Mouse (Mus musculus) thymus, adult 2 months (tissue): Measurements from ENCODE around the gene Chl1. TPM values are rescaled to one million over a fixed set of nuclear protein-coding genes. Genes with fewer than 3 reads are reported as not detected.

Source experiments
- DNase-seq: peaks from one replicate; pipeline ENCODE4 v3.0.0; 2021
- H3K27ac ChIP-seq: fragments of 200-500 bp; 2 replicates; pipeline ENCODE4 v1.5.1; 2012; ENCODE audit warnings: low read length, control low read depth; ENCODE audit not compliant: control insufficient read depth, insufficient read depth
- H3K27me3 ChIP-seq: fragments of 200-500 bp; 2 replicates; pipeline ENCODE4 v1.6.1; 2012; ENCODE audit warnings: mild to moderate bottlenecking, low read length, moderate library complexity, mixed read lengths; ENCODE audit not compliant: control insufficient read depth, insufficient read depth
- H3K36me3 ChIP-seq: fragments of 200-500 bp; 2 replicates; pipeline ENCODE4 v1.6.1; 2012; ENCODE audit warnings: mild to moderate bottlenecking, low read length, moderate library complexity; ENCODE audit not compliant: control insufficient read depth, insufficient read depth
- H3K4me1 ChIP-seq: fragments of 200-500 bp; replicated peaks from 2 replicates; pipeline ENCODE4 v1.6.1; 2012; ENCODE audit warnings: low read length; ENCODE audit not compliant: control insufficient read depth, insufficient read depth
- H3K4me3 ChIP-seq: fragments of 200-500 bp; 2 replicates; pipeline ENCODE4 v1.5.1; 2012; ENCODE audit warnings: mild to moderate bottlenecking, low read length, control low read depth, moderate library complexity; ENCODE audit not compliant: control insufficient read depth, insufficient read depth
- CTCF ChIP-seq: fragments of 200-500 bp; IDR thresholded peaks from 2 replicates; pipeline ENCODE4 v1.5.1; 2012; ENCODE audit warnings: mild to moderate bottlenecking, control low read depth, low read length, moderate library complexity, borderline replicate concordance; ENCODE audit not compliant: control insufficient read depth, poor library complexity, insufficient read depth; ENCODE audit errors: extremely low read depth
- POLR2A ChIP-seq: fragments of 200-500 bp; IDR thresholded peaks from 2 replicates; pipeline ENCODE4 v1.6.1; 2012; ENCODE audit warnings: mild to moderate bottlenecking, low read length, control low read depth, moderate library complexity; ENCODE audit not compliant: control insufficient read depth, poor library complexity, insufficient read depth; ENCODE audit errors: extremely low read depth
- WGBS: fragments of 180-500 bp; shearing (Covaris S2); methylation state at CpG from one replicate; pipeline ENCODE4 v1.1.7; 2018; 5-methylcytosine and 5-hydroxymethylcytosine counted together
- polyA plus RNA-seq: library from polyadenylated mRNA; depleted of rRNA; stranded (reverse); fragments of >200 nt; gene quantifications from 2 replicates; pipeline ENCODE4 v1.2.3, GENCODE M21; 2012

Gene Chl1
- polyA plus RNA-seq, 1 experiment = 0.63 TPM

- no peak overlapping the region for H3K27ac ChIP-seq
- 95% methylated on average over 2 of the region's 2 CpGs for WGBS
- DNase-seq = no peak
- no peak overlapping the region for H3K4me3 ChIP-seq
- no peaks in the 10 kb centered on the region for H3K27me3 ChIP-seq
- H3K4me1 ChIP-seq = no peaks in the 10 kb centered on the region
- H3K36me3 ChIP-seq = no peaks in the 10 kb centered on the region
- TF ChIP-seq POLR2A (no peak), CTCF (no peak)
Measured at GRCm38 (mm10) chr6:103534027-103534426, 23.6 kb downstream of the Chl1 start.

GRCm38 (mm10) chr6:103542576-103542975 is 32.2 kb downstream of the Chl1 start:
- no peak for DNase-seq
- Histone ChIP-seq H3K27me3 (no peaks in the 10 kb centered on the region), H3K36me3 (no peaks in the 10 kb centered on the region), H3K4me3 (no peak overlapping the region), H3K27ac (no peak overlapping the region), H3K4me1 (no peaks in the 10 kb centered on the region)
- 96% methylated on average over 2 of the region's 2 CpGs for WGBS
- TF ChIP-seq POLR2A (no peak), CTCF (no peak)

GRCm38 (mm10) chr6:103543753-103544152 is 33.4 kb downstream of the Chl1 start:
- TF ChIP-seq CTCF (no peak), POLR2A (no peak)
- Histone ChIP-seq H3K4me1 (no peaks in the 10 kb centered on the region), H3K27me3 (no peaks in the 10 kb centered on the region), H3K27ac (no peak overlapping the region), H3K36me3 (no peaks in the 10 kb centered on the region), H3K4me3 (no peak overlapping the region)
- no peak for DNase-seq
- 71% methylated on average over 1 of the region's 1 CpGs for WGBS

DNA sequence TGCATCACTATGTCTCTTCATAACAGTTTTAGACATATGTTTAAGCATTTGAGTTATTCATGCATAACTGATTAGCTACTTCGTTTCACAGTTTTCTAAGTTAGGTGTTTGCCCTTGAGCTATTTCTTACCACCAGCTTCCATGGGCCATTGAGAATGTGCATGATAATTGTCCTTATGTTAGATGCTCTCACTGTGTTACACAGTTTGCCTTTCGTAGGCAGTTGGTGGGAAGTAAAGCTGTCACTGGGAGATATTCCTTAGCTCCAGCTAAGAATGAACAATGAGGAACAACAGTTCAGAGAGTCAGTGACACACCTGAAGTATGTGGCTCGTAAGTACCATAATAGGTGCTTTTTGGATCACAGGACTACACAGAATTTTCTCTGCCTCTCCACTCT is 35.9 kb downstream of the Chl1 start:
- DNase-seq = no peak
- no peak overlapping the region for H3K4me3 ChIP-seq
- no peaks in the 10 kb centered on the region for H3K36me3 ChIP-seq
- H3K4me1 ChIP-seq = no peaks in the 10 kb centered on the region
- 90% methylated on average over 3 of the region's 3 CpGs for WGBS
- H3K27me3 ChIP-seq = no peaks in the 10 kb centered on the region
- TF ChIP-seq CTCF (no peak), POLR2A (no peak)
- no peak overlapping the region for H3K27ac ChIP-seq

GRCm38 (mm10) chr6:103549929-103550328 is 39.5 kb downstream of the Chl1 start:
- 55% methylated on average over 4 of the region's 4 CpGs for whole genome bisulfite sequencing
- H3K4me3 ChIP-seq = no peak overlapping the region
- H3K4me1 ChIP-seq = no peaks in the 10 kb centered on the region
- H3K27ac ChIP-seq = no peak overlapping the region
- H3K27me3 ChIP-seq = no peaks in the 10 kb centered on the region
- no peaks in the 10 kb centered on the region for H3K36me3 ChIP-seq
- DNase-seq = no peak
- TF ChIP-seq POLR2A = no peak

DNA sequence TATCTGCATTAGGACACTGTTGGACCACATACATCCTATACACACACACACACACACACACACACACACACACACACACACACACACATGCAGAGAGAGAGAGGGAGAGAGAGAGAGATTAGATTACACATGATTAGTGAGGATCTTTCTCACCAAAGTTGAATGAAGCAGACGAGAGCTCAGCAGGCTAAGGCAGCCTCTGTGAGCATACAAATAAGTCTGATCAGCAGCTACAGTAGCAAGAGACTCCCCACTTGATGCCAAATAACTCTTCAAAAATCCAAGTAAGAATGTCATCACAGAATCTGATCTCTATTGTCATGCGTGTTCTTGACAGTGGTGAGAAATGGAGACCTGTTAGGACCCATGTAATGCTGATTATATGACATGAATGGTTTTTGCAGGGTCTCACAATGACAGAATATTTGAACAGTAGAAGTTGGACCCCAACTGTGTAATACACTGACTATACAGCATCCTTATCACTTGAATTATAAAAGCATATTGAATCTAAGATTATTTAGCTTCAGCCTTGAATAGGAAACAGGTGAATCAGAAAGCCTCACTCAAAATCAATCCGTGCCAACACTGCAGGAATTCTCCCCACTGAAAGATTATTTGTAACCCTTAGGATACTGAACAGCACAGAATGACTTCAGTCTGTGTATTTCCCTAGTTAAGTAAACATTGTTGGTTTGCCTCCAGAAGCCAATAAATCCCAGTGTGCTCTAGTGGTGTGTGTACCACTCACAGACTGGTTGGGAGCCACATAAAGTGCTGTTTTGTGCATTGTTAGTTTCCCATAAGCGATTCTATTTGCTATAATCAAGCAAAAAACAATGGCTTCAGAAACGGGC is 47.9 kb downstream of the Chl1 start:
- no peak overlapping the region for H3K4me3 ChIP-seq
- 91% methylated on average over 5 of the region's 5 CpGs for WGBS
- no peak overlapping the region for H3K27ac ChIP-seq
- H3K4me1 ChIP-seq = no peaks in the 10 kb centered on the region
- TF ChIP-seq POLR2A (no peak), CTCF (no peak)
- no peaks in the 10 kb centered on the region for H3K36me3 ChIP-seq
- no peak for DNase-seq
- no peaks in the 10 kb centered on the region for H3K27me3 ChIP-seq

GRCm38 (mm10) chr6:103558894-103559225 is 48.5 kb downstream of the Chl1 start:
- no peak overlapping the region for H3K4me3 ChIP-seq
- H3K4me1 ChIP-seq = no peaks in the 10 kb centered on the region
- no peaks in the 10 kb centered on the region for H3K27me3 ChIP-seq
- no peak for DNase-seq
- TF ChIP-seq POLR2A (no peak), CTCF (no peak)
- H3K36me3 ChIP-seq = no peaks in the 10 kb centered on the region
- H3K27ac ChIP-seq = no peak overlapping the region
- WGBS = 95% methylated on average over 3 of the region's 3 CpGs

DNA sequence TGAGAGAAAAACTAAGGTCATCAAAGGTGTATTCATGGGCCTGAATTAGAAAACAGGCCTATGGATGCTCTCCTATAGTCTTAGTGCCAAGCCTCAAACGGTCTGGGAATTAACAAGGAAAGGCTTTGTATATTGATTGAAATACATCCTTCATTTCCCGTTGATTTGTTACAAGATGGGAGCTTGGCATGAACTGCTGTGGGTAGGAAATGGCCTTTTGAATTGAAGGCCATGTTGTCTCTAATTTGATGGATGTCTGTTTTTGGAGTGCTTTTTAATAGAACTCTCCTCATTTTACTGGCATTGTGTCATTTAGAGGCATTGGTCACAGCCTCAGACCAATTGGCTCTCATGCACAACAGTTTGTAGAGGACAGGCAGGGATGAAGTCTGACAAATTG is 49.0 kb downstream of the Chl1 start:
- Histone ChIP-seq H3K4me3 (no peak overlapping the region), H3K27ac (no peak overlapping the region), H3K4me1 (no peaks in the 10 kb centered on the region), H3K36me3 (no peaks in the 10 kb centered on the region), H3K27me3 (no peaks in the 10 kb centered on the region)
- no peak for DNase-seq
- WGBS = 98% methylated on average over 2 of the region's 2 CpGs
- no peak for TF ChIP-seq POLR2A
- TF ChIP-seq CTCF = no peak
